Mouse (Mus musculus) urinary bladder, postnatal 4 days (tissue): ENCODE measurements around the gene Pdap1.
A peak's percentile ranks its signal among the peaks of the same experiment; 100 is the strongest.
"Not testable (repeated sequence)": the region's sequence is repeated elsewhere in the genome, so short reads cannot be mapped to it uniquely, and the experiment has no call there.

ENCODE experiments used
- DNase-seq, 2 experiments: peaks; one replicate each; pipeline ENCODE4 v3.0.0; 2021 to 2022; ENCODE audit warnings: low spot score in 2 of 2

The Pdap1 gene

DNA sequence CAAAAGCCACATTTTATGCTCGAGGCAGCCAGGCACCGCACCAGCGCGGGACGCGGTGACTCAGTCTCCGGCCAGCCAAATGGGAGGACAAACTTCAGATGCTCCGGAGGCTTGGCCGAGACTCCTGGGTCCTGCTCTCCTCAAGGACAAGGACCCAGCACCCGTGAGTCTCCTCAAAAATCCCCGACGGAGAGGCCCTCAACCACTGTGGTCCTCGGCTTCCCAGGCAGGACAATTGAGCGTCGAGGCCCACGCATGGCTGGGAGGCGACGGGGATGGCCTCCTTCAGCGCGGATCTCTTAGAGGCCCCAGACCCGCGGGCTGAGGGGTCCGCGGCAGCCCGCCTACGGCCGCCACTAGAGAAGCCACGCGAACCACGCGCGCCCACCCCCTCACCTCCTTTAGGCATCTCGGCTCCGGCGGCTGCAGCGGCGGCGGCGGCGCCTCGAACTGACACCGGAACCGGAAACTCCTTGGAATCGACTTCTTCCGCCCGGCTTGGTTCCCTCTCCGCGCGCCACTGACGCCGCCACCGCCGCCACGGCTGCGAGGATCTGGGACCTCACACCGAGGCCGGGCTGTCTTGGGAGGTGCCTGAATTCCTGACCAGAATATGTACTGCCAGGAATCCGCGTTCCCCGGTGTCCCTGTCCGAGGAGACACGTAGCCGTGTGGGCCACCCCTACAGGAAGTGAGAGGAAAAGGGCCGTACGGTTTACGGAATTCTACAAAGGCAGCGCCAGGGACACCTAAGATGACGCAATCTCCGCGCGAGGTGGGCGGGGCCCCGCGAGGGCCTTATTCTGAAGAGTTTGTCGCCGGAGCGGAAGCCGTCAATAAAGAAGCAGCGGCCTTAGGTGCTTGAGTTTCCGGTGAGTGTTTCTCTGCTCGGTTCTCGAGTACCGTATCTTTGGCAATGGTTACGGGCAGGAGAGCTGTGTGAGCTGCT is at the start of gene Pdap1, which contains the start of gene Bud31:
Gene Pdap1, minus strand, starts transcription at position 668 of the 949 bp plus-strand sequence.
Gene Bud31, plus strand, starts transcription at position 792 of the 949 bp plus-strand sequence.
- DNase-seq: peak; percentile 92 to 96

DNA sequence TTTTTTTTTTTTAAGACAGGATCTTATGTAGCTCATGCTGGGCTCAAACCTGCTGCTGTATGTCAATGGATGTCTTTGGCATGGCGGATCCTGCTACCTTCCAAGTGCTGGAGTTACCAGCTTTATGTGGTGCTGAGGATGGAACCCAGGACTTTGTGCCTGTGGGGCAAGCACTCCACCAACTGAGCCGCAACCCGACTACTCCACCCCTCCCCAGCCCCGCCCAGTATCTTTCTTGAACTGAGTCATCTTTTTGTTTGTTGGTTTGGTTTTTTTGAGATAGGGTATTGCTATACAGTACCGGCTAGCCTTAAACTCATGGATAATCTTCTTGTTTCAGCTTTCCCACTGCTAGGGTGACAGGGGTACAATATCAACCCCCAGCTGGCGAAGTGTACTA is 49.4 kb upstream of the Pdap1 start:
- no peak for DNase-seq

DNA sequence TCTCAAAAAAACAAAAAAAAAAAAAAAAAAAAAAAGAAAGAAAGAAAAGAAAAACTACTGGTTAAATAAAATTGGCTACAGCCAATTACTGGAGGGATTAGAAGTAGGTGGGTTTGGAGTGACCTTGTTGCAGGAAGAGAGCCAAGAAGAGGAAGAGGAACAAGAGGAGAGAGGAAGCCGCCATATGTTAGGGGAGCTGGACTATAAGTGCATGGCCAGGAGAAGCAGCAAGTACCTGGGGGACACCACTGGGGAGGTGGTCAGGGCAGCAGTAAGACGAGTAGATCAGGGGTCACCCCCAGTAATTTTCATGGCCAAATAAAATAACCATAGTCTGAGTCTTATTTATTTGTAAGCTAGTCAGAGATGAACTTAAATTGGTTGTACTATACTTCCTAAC is 45.2 kb upstream of the Pdap1 start:
- DNase-seq: no peak

DNA sequence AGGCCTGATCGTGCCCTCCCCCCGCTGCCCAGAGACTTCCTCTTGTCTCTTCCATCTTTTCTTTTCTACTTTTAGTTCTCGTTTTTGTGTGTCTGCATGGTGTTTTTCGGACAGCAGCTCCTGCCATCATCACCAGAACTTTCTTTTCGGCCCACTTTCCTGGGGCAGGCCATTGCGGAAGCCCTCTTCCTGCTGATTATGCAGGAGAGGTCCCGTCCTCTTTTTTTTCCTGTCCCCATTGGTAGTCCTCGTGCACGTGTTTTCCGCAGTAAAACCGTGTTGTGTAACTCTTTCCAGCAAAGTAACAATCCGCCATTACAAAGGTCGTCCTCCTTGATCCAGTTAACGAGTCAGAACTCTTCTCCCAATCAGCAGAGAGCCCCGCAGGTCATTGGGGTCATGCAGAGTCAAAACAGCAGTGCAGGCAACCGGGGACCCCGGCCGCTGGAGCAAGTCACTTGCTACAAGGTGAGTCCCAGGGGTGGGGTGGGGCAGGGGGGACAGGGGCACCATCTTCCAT is 38.5 kb upstream of the Pdap1 start:
- DNase-seq: no peak

DNA sequence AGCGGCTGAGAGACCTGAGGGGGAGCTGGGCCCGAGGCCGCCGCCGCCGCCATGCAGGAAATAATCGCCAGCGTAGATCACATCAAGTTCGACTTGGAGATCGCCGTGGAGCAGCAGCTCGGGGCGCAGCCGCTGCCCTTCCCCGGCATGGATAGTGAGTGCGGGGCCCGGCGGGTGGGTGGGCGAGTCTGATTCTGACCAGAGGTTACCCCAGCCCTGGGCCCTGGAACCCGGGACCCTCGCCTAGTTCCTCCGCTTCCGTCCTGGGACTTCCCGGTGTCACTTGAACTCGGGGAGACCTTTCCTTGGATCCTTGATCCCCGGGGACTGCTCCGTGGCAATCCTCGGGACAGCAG is 27.2 kb upstream of the Pdap1 start:
- DNase-seq: no peak

DNA sequence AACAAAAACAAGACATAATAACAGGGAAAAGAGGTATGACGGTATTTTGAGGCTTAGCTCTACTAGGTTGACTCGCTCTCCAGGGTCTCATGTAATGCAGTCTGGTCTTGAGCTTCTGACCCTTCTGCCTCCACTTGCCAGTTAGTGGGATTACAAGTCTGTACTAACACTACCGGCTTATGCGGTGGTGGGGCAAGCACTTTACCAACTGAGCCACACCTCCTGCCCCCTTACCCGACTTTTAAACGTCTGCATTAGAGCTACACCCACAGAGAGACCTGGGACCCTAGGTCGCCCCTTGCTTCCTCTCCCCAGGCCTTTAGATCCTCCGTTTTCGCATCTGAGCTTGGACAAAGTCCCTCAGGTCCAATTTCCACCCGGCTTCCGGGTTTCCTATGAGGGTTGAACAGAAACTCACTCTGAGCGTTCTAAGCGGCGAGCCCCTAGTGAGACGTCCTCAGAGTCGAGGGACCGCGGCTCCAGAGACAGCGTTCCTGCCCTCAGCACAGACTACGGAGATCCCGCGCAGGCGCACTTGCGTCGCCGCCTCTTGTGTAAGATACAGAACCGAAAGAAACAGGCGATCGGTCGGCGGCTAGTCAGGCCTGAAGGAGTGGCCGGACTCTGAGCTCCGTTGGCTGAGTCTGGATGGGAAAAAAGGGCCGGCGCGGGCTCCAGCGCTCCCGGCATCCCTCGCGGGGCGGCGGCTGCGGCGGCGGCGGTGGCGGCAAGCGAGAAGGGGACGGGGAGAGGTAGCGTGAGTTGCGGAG is 26.7 kb upstream of the Pdap1 start, which contains the start of the genes Ptcd1 and Cpsf4:
Gene Ptcd1, minus strand, starts transcription at position 573 of the 770 bp plus-strand sequence.
Gene Cpsf4, plus strand, starts transcription at position 678 of the 770 bp plus-strand sequence.
- peak; percentile 97 for DNase-seq

DNA sequence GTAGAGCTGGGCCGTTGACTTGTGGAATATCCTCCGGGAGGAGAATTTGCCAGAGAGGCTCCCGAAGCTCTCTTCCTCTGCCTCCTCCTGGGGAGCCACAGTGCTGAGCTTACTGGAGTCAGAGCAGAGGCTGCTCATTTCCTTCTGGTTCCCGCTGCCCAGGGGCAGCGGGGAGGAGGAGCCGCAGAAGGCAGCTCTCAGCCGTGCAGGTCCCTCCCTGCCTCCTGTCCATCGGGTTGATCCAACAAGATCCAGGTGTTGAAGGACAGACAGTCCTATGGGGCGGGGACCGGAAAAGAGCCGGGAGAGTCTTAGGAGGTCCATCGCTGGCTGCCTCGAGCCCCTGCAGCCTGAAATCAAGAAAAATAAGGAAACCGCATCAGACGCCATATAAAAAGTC is 25.1 kb upstream of the Pdap1 start:
- no peak for DNase-seq

DNA sequence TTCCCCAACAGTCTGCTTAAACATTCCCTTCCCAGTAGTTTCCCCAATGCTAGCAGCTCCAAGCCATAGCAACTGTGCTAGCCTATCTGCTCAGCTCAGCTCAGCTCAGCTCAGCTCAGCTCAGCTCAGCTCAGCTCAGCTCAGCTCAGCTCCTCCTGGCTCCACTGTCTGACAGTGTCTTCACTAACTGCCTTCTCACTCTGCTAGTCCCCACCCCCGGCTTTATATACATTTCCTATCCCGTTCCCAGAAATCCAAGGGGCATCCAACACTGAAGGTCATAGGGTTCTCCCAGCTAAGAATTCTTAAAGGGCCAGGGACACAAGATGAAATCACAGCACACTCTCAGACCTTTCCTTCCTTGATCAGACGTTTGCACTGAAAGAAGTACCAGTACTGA is 24.7 kb upstream of the Pdap1 start:
- DNase-seq: no peak

DNA sequence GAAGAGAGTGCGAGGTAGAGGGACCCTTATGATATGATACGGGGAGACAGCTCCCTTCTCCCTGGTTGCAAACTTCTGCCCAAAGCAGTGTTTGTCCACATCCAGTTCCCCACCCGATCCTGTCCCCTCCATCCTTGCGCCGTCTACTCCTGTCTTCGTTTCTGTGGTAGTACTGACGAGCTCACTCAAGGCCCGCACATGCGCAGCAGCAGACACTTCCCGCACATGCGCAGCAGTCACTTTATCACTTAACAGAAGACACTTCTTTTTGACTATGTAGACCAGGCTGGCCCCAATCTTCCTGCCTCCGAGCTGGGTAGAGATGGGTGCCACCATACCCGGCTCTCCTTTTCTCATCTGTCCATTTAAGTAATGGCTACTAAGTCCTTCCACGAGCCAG is 21.3 kb upstream of the Pdap1 start:
- DNase-seq: no peak

DNA sequence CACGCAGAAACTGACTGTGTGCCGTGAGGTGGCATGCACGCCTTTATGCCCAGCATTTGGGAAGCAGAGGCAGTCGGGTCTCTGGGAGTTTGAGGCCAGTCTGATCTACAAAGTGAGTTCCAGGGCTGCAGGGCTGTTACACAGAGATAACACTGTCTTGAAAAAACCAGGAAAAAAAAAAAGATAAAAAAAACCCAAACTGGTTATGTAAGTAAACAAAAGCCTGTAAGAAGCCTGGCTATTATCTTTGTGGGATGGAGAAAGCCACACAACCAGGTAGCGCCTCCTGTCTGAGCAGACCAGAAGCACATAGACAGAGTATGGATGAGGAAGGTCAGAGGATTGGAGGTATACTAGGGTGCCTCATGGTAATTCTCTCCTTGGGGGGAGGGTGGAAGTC is 12.7 kb upstream of the Pdap1 start:
- DNase-seq: no peak

DNA sequence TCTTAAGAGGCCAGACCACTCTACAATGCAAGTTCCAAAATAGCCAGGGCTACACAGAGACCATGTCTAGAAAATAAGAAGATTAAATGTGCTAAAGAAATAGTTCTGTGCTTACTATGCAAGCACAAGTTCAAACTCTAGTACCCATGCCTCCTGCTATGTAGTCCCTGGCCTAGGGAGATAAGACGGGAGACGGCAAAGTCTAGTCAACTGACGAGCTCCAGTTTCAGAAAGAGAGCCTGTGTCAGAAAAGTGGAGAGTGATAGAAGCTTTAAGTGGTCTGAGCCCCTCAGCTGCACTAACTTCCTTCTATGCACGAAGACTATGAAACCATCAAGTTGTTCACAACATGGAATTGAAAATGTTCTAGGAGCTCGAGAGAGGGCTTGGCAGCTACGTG is 9.3 kb upstream of the Pdap1 start:
- no peak for DNase-seq

DNA sequence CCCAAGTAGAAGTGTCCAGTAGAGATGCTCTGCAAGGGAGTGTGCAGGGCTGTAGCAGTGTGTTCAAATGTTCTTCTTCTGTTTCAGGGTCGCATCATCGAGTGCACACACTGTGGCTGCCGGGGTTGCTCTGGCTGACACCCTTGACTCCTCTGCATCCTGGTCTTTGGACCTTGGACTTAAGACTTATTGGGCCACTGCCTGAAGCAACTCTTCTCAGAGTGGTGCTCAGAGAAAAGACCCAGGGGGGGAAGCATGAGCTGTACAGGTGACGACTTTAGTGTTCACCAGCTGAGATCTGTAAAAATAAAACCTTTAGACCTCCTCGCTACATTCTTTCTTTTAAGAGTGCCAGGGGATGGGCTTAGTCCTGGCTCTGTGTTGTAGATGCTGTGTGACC is 7.7 kb upstream of the Pdap1 start:
- no peak for DNase-seq

DNA sequence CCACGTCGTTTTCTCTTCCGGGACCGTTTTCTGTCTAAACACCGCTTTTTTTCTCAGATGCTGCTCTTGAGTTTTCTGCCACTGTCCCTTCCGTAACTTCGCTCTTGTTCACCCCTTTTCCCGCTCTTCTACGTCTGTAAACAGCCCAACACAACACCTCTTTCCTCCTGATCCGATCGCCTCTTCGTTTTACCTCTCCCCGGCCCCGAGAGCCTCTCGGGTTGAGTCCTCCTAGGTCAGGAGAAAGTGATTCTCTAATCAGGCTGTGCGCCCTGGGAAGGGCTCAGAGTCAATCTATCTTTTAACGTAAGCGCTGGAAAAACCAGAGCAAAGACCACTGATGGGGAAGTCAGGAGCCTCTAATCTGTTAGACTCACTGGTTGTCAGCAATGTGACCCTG is 573 bp upstream of the Pdap1 start:
- no peak for DNase-seq

DNA sequence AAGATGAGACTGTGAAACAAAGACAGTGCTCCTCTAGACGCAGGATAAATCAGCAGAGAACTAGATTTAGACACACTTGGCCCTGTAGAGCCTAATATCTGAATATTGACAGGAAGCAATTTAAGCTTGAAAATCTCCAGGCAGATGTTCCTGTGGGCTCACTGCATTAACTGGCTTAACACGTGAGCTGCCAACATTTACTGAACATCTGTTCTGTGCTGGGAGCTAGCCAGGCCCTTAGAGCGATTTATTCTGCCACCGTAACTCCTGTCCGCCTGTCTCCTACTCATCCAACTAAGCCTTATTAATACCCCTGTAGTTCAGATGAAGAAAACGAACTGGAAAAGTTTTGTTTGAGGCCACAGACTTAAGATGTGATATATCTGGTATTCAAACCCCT is 1.2 kb downstream of the Pdap1 start:
- no peak for DNase-seq

DNA sequence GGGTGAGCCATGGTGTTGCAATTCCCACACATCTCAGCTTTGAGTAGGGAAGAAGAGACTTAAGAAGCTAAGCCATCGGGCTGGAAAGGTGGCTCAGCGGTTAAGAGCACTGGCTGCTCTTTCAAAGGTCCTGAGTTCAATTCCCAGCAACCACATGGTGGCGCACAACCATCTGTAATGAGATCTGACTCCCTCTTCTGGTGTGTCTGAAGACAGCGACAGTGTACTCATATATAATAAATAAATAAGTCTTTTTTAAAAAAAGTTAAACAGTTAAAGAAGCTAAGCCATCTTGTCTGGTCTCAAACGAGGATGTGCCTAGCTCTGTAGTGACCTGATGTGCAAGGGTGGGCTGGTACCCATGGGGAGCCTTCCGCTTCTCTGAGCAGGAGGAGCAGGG is 6.8 kb downstream of the Pdap1 start:
- DNase-seq: not testable (repeated sequence)

DNA sequence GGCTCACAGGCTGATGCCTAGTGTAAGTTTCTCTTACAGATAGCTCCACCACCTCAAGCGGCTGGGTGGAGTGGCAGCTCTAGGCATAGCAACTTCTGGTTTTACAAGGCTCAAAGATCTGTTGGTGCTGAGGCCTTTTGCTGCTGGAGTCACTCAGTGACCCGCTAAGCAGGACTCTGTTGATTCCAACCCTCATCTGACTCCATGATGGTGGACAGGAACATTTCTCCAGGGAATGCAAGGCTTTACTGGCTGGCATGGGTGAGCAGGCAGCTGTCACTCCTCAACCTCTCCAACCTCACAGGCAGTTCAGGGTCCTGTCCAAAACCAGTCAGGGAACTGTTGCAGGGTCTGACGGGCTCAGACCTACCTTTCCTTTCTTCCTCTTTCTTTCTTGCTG is 9.0 kb downstream of the Pdap1 start:
- DNase-seq: no peak

DNA sequence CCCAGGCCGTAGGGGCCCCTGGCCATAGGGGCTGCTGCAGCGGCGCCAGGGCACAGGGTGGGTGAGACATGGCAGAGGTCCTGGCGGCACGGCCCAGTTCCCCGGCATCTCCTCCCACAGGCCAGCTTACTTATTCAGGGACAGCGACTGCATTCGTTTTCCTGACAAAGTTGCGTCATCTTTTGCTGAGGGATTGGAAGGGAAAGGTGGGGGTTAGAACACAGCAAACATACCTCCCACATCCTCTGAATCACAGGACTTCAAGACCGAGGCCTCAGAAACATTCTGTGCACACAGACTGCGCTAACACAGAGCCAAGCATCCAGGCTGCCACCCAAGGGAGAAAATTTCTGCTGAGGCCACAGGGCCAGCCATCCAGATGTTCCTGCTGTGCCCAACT is 9.8 kb downstream of the Pdap1 start:
- no peak for DNase-seq

DNA sequence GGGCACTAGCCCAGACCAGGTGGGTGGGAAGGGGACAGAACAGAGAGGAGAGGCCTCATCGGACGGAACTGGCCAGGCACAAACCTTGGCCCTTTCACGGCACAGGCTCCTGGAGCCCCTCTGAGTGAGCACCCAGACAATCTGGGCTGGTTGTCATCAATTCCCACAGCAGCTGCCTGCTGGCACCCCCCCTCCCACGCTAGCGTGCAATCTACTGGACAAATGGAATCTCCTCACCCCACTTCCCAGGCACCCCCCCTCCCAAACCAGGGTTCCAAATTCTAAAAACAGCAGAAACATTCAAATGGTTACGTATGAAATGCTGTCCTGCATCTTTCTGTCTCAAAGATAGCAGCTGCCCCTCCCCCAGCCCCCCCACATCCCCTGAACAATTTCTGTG is 10.3 kb downstream of the Pdap1 start:
- DNase-seq: not testable (repeated sequence)

DNA sequence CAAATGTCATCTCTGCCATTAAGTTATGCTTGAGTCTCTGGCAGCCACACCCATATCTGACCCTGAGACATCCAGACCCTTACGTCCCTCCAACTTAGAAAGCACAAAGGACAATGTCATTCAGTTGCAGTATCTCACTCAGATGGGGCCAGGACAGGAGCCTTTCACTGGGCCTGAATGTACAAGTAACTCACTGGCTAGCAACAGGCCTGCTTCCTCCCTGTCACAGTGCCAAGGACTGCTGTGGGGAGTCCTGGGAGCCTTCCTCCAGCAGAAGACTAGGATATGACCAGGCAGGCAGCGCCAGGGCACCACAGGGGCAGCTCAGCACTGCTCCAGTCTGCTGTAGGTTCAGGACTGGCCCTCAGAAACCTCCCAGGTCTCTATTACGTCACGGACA is 10.9 kb downstream of the Pdap1 start:
- DNase-seq: no peak

DNA sequence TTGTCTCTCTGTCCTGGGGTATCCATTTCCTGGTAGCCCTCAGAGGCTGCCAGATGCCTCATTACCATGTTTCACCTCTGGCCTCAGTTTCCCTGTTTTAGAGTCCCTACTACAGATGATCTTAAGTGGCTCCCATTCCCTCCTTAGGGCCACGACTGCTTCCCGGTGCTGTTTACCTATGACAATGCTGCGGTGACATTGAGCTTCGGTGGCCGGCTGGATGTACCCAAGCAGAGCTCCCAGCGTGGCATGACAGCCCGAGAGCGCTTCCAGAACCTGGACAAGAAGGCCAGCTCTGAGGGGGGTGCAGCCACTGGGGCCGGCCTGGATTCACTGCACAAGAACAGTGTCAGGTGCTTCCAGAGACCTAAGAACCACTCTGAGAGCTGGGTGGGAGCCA is 13.5 kb downstream of the Pdap1 start:
- no peak for DNase-seq

DNA sequence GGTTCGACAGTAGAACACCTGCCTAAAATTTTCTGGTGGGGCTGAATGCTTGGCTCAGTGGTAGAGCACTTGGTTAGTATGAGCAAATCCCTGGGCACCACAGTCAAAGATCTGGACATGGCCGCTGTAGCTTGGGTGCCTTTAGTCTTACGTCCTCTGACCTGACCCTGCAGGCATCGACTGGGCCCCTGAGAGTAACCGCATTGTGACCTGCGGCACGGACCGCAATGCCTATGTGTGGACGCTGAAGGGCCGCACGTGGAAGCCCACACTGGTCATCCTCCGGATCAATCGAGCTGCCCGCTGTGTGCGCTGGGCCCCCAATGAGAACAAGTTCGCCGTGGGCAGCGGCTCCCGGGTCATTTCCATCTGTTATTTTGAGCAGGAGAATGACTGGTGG is 16.6 kb downstream of the Pdap1 start:
- no peak for DNase-seq

DNA sequence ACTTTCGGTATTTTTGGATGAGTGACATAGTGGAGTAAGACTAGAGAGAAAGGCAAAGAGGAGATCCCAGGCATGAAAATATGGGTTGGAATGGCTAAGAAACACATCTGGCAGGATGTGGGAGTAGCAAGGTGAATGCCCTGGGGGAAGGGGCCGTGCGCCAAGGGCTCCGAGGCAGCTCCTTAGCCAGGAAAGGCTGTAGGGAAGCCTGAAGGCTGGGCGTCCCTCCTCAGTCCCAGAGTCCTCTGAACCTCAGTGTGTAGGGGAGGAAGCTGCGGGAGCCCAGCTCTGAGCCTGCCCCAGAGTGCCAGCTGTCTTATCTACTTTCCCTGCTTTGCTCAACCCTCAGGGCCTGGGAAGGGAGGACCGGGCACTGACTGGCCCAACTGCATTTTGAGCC is 19.1 kb downstream of the Pdap1 start:
- no peak for DNase-seq

DNA sequence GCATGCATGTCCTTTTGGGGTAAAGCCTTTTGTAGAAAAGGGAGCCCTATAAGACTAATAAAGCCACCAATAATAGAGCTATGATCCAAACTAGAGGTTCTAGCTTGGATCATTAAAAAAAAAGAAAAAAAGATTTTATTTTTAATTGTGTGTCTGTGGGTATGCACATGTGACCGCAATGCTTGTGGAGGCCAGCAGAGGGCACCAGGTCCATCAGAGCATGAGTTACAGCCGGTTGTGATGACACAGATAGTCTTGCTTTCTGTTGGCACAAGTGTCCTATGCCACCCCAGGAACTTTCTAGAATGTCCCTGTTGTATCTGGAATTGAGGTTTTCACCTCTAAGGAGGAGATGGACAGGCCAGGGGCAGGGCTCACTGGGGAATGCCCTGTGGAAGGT is 20.7 kb downstream of the Pdap1 start:
- DNase-seq: no peak
